Mouse (Mus musculus): ENCODE results near the gene Map3k14.

- TF ChIP-seq CTCF (IDR thresholded peaks at IDR 0.05; ENCODE audit: low read depth, low read length) = no peak
- no peak for TF ChIP-seq POLR2A (IDR thresholded peaks at IDR 0.05; ENCODE audit: borderline replicate concordance, low read depth, low read length)
Observed at GRCm38 (mm10) chr11:103314736-103315374, 47.6 kb upstream of the Map3k14 start.
